Mouse (Mus musculus) ES-Bruce4 (cell line): ENCODE measurements at regions not wholly inside any gene's neighbourhood (a gene's known extent, or its start where the extent isn't known, plus 50 kb on each side); places are given as distances from the start of the nearest gene placed in this dataset.

Source experiments
- CTCF ChIP-seq: IDR thresholded peaks from one replicate; pipeline ENCODE4 v1.8.1; 2011; ENCODE audit warnings: low read depth, low read length
- POLR2A ChIP-seq: IDR thresholded peaks from one replicate; pipeline ENCODE4 v1.8.1; 2011; ENCODE audit warnings: low read length; ENCODE audit not compliant: insufficient read depth

DNA sequence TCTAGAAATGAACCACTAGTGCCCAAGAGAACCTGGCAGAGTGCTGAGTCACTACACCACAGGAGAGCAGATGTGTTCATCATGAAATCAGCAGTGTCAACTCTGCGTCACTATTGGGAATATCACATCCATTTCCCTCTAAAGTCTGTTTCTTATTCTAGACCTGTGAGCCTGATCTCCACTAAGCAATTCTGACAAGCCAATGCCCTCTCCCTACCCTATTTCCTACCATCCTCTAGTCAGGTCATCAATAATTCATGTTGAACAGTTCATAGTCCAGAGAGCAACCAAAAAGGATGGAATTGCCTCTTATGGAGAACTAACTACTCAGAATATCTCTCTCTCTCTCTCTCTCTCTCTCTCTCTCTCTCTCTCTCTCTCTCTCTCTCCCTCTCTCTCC is 194.0 kb upstream of the Rarb start:
- TF ChIP-seq POLR2A (no peak), CTCF (no peak)
